Mouse (Mus musculus): Measurements from ENCODE around the gene Acp6.
A peak's percentile ranks its signal among the peaks of the same experiment; 100 is the strongest.
"Not testable (repeated sequence)": the region's sequence is repeated elsewhere in the genome, so short reads cannot be mapped to it uniquely, and the experiment has no call there.

The Acp6 gene

DNA sequence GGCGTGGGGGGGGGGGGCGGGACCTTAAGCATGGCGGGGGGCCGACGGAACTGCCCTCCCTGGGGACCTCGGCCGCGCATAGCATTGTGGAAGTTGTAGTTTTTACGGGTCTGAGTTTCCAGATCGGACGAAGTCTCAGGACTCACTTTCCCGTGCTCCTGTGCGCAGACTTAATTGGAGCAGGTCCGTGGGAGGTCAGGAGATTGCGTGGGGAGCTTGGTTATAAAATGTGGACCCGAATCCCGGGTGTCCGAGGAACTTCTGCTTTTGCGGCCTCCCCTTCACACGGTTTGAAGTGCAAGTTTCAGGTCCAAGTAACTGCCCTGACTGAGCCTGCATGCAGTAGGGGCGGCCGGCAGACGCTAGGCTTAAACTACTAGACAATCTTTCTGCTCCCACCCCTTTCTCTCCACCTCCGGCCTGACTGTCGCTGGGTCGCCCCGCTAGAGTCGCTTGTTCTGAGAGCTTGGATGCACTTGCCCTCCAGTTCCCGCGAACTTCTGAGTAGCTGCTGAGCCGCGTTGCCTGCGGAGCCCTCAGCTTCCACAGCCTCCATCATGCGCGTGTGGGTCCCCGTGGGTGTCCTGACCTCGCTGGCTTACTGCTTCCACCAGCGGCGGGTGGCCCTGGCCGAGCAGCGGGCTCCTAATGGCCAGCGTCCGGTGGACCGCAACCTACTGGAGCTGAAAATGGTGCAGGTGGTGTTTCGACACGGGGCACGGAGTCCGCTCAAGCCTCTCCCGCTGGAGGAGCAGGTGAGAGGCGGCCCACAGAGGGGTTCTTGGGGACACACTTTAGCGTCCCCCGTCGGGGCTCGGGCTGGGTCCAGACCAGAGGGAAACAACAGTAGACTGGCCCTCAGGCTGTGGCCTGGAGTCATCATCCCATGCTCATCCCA, at the start of gene Acp6:
TSS of gene Acp6 (plus strand) at position 167 of the 898 bp plus-strand sequence.
- DNase-seq (ENCODE audit: low read depth, low spot score), result peak; percentile 71

DNA sequence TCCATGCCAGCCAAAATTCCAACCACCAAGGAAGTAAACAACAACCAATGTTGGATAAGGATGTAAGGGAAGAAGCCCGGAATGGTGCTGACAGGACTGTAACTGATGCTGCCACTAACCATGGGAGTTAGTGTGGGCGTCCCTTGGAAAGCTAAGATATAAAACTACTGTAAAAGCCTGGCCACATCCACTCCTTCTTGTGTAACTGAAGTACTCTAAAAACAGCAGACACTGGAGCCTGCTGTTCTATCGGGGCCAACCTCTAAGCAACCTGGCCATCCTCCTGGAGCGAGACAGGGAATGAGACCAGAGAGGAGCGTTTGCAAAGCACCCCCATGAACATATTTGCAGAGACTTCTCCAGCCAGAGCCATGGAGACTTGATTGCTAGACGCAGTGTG, 41.1 kb upstream of the Acp6 start:
- no peak for DNase-seq (ENCODE audit: low read depth, low spot score)

DNA sequence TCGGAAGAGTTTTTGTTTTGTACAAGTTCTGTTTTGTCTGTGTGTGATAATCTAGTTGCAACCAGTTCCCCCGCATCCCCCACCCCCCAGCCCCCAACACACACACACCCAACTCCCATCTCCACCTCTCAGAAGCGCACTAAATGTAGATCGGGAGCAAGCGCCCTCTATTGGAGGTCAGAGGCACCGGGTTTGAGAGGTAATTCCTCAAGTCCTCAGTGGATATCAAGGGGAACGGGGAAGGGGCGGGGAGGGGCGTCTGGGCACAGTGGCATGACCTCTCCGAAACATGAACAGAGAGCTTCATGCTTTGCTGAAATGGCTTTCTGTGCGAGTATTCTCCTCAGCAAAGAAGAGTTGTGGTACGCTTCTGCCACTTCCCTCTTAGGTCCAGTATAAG, 40.3 kb upstream of the Acp6 start:
- peak; percentile 20 for DNase-seq (ENCODE audit: low read depth, low spot score)

DNA sequence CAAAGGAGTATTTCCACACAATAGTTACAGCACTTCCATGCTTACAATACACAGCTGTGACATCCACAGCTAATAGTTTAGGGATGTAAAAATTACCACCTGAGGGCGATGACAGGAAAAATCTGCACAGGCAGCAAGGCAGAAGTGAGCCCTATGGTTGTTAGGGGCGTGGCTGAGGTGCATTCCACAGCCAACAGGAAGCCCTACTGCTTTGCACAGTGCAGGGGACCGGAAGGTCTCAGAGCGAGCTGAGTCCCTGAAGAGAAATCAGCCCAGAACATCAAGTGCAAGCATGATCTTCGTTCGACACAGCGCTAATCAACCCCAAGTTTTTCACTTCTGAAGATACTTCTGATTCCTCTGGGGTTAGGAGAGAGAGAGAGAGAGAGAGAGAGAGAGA, 34.4 kb upstream of the Acp6 start:
- no peak for DNase-seq (ENCODE audit: low read depth, low spot score)

DNA sequence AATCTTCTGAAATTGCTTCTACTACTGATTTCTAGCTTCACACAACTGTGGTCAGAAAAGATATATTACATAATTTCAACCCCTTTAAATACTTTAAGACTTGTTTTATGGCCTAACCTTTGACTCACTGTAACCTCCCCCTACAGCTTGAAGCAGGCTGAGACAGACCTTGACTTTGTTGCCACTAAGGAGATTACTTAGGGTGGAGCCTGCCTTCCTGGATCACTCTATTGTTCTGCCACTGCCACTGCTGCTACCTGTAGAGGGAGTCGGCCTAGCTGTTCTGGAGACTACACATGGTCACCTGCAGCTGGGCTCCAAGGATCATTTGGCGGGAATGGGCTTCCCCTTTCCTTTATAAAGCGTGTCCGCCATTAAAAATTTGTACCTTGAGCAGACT, 29.2 kb upstream of the Acp6 start:
- peak; percentile 38 for DNase-seq (ENCODE audit: low read depth, low spot score)

DNA sequence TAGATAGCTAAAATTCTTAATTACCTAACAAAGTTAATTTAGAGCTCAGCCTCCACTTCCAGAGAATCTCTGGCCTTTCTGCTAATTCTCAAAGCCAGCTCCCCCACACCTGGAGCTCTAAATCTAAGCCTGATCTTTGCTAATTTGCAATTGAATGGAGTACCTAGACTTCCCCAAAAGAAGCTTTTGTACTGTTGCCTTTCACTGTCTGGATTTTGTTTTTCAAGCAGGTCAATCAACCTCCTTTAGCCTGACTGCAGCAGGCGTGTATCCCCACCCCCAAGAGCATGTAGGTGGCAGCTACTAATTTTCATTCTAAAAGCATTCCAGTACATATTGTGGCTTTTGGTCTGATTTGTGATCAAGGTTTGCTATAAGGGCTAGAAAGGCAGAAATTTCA, 20.9 kb upstream of the Acp6 start:
- DNase-seq (ENCODE audit: low read depth, low spot score), result not testable (repeated sequence)

DNA sequence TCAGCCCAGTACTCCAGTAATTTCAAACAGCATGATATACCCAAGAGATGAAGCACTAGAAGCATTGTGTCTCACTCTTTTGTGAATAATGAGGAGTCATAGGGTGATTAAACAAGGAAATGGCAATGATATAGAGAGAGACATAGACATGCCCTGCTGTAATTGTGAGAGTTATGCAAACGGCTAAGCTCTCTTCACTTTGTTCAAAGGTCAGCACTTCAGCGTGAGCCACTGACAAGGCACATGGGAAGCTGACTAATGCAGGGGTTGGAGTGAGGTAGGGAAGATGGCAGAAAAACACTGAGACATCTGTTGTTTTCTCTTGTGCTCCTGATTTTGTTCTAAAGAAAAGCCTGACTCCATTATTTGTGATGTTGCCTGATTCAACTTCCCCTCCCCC, 7.5 kb upstream of the Acp6 start:
- no peak for DNase-seq (ENCODE audit: low read depth, low spot score)

DNA sequence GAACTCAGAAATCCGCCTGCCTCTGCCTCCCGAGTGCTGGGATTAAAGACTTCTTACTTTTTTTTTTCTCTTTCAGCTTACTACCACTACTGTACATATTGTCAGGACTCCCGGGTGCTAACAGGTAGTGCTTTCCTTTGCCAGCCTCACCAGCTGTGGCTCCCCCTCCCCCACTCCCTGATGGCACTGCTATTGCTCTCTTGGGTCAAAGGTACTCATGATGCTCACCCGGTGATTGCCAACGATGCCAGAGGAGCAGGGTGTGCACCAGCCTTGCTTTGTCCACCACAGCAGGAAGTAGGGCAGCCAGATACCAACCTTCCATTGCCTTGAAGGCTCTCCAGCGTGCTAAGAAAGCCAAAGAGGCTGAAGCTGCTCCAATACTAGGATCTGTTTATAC, 2.1 kb upstream of the Acp6 start:
- no peak for DNase-seq (ENCODE audit: low read depth, low spot score)

DNA sequence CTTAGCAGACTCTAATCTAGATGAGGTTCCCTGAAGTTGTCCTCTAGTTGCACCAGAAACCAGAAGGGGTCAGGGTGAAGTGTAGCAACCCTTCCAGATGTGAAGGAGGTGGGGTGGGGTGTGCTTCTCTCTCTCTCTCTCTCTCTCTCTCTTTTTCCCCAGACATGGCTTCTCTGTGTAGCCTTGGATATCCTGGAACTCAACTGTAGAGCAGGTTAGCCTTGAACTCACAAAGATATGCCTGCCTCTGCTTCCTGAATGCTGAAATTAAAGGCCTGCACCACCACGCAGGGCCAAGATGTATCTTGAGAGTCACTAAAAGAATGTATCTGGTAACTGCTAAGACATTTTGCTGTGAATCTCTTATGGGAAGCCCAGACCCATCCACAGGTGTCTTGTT, 1.3 kb upstream of the Acp6 start:
- DNase-seq (ENCODE audit: low read depth, low spot score), result no peak

DNA sequence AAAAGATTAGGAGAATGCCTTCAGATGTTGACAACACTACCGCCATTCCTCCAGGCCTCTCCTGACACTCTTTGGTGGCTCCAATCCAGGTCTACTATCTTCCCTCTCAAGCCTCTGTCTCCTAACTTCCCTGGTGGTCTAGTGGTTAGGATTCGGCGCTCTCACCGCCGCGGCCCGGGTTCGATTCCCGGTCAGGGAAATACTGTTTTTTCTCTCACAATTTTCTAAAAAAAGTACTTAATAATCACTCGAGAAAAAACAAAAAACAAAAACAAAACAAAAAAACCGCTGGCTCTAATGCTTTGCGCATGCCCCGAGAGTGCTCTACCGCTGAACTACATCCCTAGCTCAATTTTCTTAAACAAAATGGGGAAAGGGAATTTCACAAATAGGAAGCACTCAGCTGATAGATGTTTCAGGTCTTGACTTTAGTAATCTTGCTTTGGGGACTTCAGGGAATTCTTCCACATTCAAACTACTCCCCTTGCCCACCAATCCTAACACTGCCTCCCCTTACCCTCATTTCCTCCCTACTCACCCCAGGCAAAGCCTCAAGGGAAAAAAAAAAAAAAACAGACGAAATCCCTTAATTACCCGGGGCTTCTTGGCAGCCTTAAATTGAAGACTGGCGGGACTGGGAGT, 498 bp upstream of the Acp6 start:
- peak; percentile 42 for DNase-seq (ENCODE audit: low read depth, low spot score)

DNA sequence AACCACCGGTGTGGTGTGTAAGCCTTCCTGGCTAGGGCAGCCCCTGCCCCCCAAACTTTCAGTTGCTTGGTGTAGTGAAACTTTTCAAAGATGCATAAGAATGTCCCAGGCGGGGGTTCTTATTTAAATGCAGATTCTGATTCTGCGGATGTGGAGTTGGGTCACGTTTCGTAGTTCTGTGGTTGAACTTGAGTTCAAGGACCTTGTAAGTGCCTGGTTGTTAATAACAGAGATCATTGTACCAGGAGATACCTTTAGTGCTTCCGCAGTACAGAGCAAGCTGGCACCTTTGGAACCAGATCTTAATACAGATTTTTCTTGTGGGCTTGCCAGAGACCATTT, 903 bp downstream of the Acp6 start:
- peak; percentile 49 for DNase-seq (ENCODE audit: low read depth, low spot score)

DNA sequence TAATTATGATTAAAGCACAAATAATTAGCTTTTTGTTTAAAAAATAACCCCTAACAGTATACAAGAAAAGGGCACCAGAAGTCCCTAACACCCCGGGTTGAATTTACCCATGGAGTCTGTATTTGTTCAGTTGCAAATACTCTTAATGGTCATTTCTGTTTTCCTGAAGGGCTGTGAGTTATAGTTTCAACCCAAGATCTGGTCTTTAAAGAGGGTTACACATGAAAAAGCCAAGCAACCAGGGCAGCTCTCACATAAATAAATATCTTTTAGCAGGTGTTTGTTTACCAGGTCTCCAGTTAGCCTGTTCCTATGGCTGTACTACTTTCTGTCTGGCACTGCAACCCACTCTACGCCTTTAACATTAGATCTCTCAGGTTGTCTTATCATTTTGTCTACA, 1.4 kb downstream of the Acp6 start:
- DNase-seq (ENCODE audit: low read depth, low spot score), result no peak

DNA sequence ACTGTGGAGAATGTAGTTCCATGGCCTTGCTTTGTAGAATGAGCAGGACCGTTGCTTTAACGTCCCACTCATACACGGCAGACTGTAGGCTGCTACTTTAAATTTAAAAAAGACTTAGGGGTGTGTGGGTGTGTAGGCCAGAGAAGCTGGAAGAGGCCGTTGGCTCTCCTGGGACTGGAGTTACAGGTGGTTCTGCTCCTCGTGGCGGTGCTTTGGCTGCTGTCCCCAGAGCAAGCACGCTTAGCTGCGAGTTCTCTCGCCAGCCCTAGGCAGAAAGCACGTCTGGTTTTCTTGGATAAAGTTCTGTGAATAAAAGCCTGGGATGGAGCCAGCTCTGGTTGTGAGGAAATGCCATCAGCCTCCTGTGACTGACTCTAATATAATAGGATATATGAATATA, 2.3 kb downstream of the Acp6 start:
- no peak for DNase-seq (ENCODE audit: low read depth, low spot score)

DNA sequence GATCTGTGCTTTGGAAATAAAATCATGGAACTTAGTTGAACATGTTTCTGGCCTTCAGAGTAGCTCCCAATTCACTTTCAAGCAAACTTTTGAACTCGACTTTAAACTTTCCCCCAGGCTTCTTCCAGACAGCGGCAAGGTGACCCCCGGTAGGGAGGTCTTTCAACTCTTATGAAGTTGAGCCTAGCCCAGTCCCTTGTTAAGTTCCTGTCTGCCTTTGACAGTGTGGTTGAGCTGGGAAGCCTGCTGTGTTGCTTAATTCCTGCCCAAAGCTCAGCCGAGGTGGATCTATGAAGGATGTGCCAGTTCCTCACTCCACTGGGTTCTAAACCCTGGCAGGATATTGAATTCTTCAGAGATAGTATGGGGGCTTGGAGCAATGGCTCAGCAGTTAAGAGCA, 3.2 kb downstream of the Acp6 start:
- DNase-seq (ENCODE audit: low read depth, low spot score), result no peak

DNA sequence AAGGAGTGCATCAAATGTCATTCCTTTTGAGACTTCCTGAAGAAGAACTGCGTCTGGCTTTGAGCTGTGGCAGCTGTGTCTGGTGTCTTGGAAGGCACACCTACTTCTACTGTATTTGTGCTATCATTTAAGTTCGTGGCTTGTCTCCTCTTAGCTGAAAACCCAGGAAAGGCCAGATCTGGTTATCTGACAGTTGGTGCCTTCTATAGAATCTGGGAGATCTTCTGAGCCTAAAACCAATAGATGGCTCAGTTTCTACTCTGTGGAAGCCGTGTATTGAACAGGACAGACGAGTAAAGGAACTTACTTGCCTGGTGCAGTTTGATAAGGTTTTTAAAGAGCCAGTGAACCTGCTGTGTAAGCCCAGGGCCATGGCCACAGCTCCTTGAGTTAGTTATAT, 5.9 kb downstream of the Acp6 start:
- DNase-seq (ENCODE audit: low read depth, low spot score), result no peak

DNA sequence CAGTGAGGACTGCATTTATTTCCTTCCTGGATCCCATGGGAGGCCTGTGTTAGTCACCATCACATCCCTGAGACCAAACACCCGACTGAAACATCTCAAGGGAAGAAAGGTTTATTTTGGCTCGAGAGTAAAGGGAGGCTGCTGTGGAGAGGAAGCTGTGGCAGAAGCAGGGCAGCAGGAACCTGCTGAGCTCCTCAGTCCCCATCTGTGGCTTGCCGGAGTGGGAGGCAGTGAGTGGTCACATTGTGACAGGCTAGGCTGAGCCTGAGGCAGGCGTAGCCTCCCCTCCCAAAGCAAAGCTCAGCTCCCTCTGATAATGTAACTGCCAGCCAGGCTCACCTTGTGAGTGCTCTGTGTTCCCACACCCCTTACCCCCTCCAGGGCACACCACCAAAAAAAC, 8.5 kb downstream of the Acp6 start:
- DNase-seq (ENCODE audit: low read depth, low spot score), result no peak

DNA sequence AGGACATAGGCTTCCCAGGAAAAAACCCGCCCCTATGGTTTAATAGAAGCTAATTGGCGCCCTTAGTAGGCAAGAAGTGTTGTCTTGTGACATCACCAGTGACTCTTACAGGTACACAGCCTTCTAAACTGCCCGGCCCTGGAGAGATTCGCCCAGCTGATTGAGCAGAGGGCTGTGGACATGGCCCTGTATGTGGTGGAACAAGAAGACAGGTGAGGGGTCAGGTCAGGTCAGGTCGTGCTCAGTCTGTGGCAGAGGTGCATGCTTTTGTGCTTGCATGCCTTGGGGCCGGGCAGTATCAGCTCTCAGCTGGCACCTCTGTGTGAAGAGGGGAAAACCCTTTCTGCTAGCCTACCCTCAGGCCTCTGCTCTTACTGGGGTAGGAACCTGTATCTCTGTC, 13.0 kb downstream of the Acp6 start:
- DNase-seq (ENCODE audit: low read depth, low spot score), result no peak

DNA sequence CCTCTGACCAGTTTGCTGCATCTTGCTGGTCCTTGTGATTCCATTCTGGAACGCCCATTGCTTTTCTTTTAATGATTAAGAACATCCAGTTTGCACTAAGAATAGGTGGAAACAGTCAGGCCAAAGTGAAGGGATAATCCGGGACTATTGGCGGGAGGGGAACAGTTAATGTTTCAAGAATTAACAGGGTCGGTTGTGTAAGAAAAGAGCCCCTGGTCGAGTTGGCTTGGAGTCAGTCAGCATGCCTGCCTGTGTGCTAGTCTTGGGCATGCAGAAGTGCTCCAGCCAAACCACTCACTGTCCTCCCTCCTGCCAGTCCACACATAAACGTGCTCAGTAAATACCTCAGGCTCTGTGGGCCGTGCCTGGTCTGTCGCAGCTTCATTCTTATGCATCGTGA, 13.7 kb downstream of the Acp6 start:
- DNase-seq (ENCODE audit: low read depth, low spot score), result no peak

DNA sequence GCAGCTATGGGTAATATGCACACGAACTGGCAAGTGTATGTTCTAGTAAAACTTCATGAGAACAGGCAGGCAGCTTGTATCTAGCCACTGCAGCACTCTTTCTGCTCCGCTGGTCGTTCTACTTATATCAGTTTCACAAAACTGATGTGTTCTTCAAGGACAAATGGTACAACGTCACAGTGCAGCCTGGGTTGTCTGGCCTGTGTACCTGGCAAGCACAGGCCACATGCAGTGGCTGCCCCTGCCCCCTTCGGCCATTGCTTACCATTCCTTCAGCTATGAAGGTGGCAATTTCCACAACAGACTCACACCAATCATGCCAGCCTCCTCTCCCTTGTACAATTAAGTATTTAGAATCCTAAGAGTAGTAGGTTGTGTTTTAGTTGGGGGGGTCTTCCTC, 14.1 kb downstream of the Acp6 start:
- no peak for DNase-seq (ENCODE audit: low read depth, low spot score)

DNA sequence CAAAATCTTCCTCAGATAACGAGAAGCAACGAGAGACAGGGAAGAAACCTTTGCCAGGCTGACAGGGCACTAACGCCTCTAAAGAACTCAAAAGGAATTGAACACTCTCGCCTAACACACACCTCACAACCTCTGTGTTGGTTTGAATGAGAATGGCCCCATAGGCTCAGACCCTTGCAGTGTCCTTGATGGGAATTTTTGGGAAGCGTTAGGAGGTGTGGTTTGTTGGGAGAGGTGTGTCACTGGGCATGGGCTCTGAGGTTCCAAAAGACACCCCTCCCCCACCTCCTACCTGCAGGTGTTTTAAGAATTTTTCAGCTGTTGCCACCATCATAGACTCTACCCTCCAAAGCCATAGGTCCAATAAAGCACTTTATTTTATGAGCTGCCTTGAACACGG, 20.3 kb downstream of the Acp6 start:
- no peak for DNase-seq (ENCODE audit: low read depth, low spot score)

DNA sequence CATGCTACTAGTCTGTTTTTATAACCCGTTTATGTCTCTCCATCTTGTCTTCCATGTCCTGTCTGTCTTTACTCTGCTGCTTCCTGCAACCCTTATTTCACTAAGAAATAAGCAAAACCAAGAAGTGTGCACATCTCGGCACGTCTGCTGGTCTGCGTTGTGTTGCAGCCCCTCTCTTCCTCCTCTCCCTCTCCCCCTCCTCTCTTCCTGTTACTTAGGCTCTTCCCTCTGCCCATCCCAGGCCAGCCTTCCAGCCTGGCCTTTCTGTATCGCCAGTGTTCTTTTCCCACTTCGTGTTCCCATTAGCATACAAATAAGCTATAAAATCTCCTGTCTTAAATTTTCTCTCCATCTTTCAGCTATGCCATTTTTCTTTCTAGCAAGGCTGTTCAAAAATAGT, 21.9 kb downstream of the Acp6 start:
- no peak for DNase-seq (ENCODE audit: low read depth, low spot score)

DNA sequence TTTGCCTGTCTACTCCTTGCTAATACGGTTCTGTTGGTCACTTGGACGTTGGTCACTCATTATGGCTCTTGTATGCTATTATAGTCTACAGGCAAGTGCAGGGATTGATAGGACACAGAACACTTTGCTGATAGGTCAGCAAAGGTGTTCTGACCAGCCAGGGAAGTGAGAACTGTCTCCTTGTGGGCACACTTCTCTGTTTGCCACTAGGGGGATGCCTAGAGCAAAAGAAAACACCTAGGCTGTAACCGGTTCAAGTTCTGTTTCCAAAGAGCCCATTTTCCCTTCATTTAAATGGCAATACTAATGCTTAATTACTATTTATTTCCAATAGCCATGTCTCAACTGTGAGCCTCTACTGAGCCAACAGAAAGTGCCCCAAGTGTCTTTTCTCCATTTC, 25.2 kb downstream of the Acp6 start:
- no peak for DNase-seq (ENCODE audit: low read depth, low spot score)

DNA sequence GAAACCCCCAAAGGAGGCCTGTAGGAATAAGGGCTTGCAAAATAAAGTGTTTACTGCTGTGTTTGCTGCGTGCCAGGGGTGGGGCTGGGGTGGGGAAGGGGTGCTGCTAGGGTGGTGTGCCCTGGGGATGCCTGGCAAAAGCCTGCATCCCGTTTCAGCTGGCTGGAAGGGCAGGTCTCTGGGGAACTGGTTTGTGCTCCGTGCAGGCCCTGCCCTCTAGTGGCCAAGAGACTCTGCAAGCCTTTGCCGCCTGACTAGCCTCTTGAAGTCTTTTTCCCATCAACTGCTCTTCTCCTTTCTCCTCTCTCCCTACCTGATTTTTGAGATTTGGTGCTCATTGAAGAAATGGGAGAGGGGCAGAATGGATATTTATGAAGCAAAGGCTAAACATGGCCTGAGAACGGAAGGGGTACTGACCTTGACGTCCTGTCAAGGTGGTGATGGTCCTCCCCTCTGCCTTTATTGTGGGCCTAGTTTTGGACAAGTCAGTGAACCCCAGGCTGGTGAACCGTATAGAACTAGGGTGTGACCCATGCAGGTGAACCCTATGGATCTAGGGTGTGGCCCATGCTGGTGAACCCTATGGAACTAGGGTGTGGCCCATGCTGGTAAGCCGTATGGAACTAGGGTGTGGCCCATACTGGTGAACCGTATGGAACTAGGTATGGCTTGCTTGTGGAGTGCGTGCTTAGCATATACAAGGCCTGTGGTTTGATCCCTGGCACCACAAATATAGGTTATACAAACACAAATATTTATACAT, 26.7 kb downstream of the Acp6 start:
- peak; percentile 47 for DNase-seq (ENCODE audit: low read depth, low spot score)

Data from WW6 (cell line).